Mouse (Mus musculus): ENCODE measurements around the gene Syngr2.
"Not testable (repeated sequence)": the region's sequence is repeated elsewhere in the genome, so short reads cannot be mapped to it uniquely, and the experiment has no call there.

Syngr2 gene

DNA sequence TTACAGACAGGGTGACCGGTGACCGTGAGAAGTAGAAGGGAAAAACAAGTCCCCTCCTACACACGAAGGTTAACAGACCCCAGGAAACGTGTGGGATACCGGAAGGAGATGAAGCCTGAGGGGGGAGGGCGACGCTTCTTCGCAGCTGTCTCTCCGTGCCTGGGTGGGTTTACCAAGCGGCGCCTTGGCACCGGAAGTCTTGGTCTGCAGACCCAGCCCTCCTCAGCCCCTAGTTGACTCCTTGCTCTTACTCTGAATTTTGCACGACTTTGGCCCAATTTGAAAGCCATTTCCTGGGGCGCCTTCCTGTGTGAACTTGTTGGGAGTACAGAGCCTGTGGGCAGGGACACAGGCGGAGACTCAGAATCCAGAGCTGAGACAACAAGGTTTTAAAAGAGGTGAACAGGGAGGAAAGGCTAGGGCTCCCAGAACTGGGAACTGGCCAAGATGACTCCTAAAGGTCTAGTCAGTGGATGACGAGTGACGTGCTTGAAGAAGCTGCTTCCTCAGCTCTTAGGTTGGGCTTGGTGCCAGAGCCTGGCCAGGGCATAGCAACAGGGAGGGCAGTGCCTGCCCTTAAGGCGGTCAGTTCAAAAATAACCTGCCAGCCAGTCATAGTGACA is 28.2 kb upstream of the Syngr2 start:
- peak; percentile 89 for DNase-seq (ENCODE audit: low spot score)

DNA sequence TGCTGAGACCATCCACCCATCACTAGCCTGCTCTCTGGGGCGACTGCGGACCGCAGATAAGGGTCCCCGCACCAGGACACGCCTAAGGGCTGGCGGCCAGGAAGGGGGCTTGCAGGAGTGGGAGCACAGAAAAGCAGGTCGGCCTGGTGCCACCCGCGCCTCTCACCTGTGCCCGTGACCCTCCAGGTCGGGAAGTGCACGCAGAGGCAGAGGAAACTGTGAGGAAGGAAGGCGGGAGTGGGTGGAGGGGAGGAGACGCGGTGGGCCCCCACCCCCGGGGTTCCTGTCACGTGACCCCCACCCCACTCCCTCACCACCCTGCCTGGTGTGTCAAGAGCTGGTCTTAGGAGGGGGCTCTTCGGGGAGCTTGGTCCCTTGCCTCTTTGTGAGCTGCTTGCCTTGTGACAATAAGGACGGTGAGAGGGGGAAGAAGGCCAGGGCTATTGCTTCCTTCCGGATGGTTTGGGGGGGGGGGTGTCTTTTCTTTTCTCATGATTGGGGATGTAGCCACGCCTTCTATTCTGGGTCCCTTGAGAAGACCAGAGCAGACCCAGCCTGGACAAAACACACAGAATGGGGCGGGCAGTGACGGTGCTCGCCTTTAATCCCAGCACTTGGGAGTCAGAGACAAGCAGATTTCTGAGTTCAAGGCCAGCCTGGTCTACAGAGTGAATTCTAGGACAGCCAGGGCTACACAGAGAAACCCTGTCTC is 27.3 kb upstream of the Syngr2 start, which contains the start of the genes Tmc8 and Tmc6:
Tmc8 (plus strand) TSS at position 84 of the 712 bp plus-strand sequence.
Tmc6 (minus strand) TSS at position 206 of the 712 bp plus-strand sequence.
- DNase-seq (ENCODE audit: low spot score), result peak; percentile 41

DNA sequence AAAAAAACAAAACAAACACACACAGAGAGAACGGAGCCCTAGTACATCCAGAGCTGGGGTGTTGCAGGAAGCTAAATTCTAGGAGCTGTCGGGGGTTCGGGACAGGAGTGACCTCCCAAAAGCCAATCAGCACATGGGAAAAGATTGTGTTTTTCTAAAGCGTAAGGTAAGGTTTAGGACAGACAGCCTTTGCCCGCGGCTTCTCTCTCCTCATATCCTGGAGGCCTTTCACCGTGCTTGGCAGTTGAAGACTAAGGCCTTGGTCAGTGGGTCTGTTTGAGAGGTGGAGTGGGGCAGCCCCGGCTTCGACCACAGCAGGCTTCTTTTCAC is 26.8 kb upstream of the Syngr2 start:
- DNase-seq (ENCODE audit: low spot score), result peak; percentile 18

DNA sequence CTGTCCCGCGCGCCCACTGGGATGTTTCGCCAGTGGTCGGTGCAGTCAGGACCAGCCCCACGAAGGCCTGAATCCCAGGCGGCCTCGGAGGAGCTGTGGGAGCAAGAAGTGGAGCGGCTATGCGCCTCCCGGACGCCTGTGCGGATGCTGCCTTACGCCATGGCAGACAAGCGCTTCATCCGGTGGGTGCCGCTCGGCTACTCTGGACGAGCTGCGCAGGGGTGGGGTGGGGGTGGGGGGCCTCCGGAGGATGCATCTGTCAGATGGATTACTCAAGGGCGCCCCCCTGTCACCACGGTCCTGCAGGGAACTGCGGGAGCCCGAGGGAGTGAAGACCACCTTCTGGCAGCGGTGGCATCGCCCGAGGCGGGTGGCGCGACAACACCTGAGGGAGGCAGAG is 26.4 kb upstream of the Syngr2 start:
- DNase-seq (ENCODE audit: low spot score), result peak; percentile 56

DNA sequence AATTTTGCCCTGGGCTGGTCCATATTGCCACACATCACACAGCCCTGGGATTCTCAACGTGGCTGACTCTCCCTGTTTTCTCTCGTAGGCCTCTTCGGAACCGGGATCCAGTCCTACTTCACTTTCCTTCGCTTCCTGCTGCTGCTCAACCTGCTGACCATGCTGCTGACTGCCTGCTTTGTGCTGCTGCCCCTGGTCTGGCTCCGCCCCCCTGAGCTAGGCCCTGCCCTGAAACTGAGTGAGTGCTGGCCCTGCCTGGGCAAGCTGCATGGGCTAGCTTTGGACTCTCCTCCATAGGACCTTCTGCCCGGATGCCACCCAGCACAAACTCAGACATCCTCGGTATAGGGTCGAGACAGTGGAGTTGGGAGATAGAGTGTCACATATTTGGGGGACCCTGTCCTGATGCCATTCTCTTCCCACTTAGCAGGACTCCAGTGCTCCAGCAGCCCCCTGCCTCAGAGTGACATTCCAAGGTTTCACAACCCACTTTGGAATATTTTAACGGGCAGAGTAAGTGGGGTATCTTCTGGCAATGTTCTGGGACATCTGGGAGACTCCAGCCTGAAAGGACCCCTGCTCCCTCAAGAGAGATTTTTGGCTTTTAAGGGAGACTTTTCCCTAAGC is 25.7 kb upstream of the Syngr2 start:
- DNase-seq (ENCODE audit: low spot score), result peak; percentile 33

DNA sequence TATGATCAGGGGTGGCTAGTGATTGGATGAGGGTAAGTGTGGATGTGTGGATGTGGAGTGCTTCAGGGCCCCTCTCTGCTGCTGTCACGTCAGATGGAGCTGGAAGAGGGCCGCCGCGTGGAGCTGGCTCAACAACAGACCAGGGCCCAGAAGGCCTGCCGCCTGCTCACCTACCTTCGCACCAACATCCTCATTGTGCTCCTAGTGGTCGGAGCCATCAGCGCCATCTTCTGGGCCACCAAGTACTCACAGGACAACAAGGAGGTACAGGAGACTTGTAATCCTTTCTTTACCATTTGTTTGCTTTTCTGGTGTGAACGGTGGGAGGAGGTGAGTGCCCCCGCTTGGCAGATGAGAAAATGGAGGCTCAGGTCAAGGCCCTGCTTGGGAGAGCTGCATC is 23.2 kb upstream of the Syngr2 start:
- DNase-seq (ENCODE audit: low spot score), result peak; percentile 41

DNA sequence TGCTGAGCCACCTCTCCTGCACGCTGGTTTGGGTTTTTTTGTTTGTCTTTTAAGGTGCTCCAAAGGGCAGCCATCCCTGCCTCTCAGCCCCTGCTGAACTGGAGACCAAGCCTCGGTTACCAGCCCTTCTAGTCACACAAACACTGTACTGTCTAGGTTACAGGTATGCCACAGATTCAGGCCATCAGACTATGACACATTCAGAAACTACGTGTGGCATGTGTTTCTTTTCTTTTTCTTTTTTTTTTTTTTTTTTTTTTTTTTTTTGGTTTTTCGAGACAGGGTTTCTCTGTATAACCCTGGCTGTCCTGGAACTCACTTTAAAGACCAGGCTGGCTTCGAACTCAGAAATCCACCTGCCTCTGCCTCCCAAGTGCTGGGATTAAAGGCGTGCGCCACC is 21.0 kb upstream of the Syngr2 start:
- DNase-seq (ENCODE audit: low spot score), result not testable (repeated sequence)

DNA sequence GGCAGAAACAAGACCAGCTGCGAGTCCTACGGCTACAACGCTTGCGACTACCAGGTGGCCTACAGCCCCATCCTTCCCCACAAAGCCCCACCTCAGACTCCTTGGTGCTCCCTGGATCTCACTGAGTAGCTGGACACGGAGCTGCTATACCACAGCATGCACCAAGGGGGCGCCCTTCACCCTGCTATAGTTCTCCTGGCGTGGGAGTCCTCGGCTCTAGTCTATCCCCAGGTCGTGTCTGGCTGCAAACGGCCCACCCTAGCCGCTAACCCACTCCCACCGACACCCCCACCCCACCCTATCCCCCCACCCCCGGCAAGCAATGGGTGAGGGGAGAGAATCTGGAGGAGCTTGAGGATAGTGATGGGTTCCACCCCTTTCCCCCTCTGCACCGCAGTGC is 19.2 kb upstream of the Syngr2 start:
- DNase-seq (ENCODE audit: low spot score), result peak; percentile 57

DNA sequence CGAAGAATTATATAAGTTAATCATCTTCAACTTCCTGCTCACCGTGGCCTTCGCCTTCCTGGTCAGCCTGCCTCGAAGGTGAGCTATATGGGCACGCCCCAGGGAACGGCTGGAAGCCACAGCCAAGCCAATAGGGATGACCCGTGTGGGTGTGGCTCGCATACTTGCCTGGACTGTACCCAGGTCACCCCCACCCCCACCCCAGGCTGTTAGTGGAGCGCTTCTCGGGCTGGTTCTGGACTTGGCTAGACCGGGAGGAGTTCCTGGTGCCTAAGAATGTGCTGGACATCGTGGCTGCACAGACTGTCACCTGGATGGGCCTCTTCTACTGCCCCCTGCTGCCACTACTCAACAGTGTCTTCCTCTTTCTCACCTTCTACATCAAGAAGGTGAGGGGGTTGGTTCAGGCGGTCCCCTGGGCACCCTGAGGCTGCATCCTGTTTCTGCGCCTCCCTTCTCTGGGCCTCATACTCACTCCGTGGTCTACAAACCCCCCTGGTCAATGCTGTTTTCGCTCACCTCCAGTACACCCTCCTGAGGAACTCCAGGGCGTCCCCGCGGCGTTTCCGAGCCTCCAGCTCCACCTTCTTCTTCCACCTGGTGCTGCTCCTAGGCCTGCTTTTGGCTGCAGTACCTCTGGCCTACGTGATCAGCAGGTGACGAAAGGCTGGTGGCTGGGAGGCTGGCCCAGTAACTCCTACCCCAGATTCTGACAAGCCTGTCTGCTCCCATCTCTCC is 18.6 kb upstream of the Syngr2 start:
- no peak for DNase-seq (ENCODE audit: low spot score)

DNA sequence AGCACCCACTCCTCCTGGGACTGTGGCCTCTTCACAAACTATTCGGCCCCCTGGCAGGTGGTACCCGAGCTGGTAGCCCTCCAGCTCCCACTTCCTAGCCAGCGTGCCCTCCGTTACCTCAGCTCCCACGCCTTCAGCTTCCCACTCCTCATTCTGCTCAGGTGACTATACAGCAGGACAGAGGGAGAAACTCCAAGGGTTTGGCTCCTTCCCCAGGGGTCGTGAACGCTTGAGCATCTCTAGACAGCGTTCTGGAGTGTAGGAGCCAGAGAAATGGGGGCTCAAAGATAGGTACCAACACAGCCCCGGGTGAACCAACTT is 18.1 kb upstream of the Syngr2 start:
- DNase-seq (ENCODE audit: low spot score), result no peak

DNA sequence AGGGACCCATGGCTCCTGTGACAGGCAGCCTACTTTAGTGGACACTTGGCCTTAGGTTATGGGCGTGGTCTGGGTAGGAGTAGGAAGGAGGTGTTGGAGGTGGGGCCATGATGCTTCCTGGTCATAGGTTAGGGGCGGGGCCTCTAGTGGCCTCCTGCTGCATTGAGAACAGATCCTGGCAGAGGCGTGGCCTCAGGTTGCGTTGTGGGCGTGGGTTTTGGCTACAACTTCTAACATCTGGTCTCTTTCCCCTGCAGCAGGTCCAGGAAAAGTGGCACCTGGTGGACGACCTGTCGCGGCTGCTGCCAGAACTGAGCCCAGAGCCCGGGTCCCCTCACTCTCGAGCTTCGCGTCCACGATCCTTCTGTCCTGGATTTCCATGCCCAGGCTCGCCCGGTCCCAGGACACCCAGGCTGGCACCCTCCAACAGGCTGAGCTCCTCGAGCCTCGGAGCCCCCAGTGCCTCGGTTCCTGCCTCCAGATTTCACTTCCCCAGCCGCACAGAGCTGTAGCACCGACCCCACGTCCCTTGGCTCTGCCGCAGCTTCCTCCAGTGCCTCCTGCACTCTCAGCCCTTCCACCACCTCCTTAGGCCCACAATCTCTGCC is 17.1 kb upstream of the Syngr2 start:
- no peak for DNase-seq (ENCODE audit: low spot score)

DNA sequence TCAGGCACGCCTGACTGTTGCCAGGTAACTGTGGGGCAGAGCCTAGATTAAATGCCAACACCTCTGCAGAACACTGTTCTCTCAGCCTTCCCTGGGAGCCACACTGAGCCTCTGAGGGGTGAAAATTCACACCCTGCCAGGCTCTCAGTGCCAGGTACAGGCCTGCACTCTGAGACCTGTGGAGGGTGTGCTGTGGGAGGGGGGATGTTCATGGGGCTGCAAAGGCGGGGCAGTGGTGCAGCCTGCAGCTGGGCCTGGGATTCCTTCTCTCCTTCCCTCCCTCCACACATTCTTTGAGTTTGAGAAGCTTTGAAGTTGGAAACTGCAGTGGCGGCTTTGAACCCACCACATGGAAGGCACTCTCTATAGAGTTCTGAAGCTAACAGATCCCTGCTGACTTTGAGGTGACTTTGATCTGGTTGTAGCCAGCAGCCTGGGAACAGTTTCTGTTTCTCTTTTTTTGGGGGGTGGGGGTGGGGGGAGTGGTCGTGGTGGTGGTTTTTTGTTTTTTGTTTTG is 15.4 kb upstream of the Syngr2 start:
- DNase-seq (ENCODE audit: low spot score), result no peak

DNA sequence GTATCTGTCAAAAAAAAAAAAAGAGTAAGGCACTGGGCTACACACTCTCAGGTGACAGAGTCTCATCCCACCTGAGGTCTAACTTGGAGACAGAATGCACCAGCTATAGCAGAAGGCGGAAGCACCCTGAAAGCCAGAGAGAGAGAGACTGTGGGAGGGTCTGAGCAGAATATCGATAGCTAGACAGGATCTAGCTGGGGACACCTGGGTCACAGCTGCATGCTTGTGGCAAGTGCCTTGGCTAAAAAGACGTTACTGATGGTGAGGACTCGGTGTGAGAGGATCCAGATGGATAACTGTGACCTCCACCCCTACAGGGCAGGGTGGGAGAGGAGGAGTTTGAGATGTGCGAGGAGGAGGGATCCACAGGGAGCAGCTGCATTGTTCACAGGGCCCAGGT is 12.5 kb upstream of the Syngr2 start:
- DNase-seq (ENCODE audit: low spot score), result no peak

DNA sequence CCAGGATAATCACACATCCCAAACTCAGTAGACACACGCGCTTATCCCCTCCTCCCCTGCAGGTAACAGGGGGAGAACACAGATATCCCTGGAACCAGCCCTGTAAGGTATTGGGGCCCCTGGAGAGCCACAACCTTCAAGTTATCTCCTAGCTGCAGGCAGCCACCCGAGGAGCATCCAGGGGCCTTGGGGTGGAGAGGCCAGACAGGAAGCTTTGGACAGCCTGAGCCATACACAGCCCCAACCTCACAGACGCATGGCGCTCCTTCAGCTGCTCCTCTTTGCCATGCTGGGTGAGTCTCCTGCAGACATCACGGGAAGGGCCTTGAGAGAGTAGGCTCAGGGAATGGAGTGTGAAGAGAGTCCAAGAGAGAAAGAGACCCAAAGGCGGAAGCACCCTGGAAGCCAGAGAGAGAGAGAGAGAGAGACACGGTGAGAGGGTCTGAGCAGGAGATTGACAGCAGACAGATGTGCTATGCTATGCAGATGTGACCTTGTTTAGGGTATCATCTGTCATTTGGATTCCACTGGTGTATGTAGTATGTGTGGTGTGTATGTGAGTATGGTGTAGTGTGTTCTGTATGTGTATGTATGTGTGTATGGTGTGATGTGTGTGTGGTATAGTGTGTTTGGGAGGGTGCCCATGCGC is 11.8 kb upstream of the Syngr2 start, which contains the start of gene 6030468B19Rik:
6030468B19Rik (plus strand) TSS at position 150 of the 649 bp plus-strand sequence.
- DNase-seq (ENCODE audit: low spot score), result no peak

DNA sequence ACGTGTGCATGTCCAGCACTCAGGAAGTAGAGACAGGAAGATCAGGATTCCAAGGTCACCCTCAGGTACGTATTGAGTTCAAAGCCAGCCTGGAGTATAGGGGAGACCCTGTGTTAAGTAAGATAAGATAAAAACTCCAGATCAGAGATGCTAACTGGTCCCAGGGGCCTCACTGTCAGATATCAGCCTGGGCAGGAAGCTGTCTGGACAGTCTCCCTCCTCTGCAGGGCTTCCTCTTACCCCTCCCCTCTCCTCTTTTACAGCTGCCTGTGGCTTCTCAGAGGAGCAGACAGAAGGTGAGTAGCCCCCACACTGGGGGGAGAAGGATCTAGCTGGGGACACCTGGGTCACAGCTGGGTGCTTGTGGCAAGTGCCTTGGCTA is 11.3 kb upstream of the Syngr2 start:
- no peak for DNase-seq (ENCODE audit: low spot score)

DNA sequence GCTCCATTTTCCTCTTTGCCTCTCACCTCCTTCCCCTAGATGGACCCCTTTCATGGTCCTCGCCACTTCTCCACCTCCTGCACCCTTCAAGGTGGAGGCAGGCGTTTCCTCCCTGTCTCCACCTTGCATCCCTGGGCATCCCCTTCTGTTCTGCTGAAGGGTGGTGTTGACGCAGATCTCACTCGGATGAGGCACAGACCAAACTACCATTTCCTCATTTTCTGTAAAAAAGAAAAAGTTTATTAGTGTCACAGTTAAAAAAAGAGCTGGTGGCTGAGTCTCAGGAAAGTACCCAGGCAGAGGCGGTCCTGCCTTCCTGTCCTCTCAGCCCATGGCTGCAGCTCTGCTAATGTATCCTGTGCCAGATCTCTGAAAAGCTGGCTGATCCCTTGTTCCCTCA is 10.3 kb upstream of the Syngr2 start:
- DNase-seq (ENCODE audit: low spot score), result no peak

DNA sequence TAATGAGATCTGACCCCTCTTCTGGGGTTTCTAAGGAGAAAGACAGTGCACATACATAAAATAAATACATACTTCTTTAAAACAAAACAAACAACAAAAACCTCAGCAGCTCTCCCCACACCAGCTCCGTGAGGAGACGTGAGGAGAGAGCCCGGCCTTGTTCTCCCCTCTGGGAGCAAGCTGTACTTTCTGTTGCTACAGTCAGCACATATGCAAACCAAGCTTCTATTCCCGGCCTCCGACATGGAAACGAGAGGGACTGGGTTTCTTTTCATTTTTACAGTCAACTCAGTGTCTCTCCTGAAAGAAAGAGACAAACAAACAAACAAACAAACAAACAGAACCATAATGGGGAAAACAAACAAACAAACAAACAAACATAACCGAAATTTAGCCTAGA is 9.4 kb upstream of the Syngr2 start:
- no peak for DNase-seq (ENCODE audit: low spot score)

DNA sequence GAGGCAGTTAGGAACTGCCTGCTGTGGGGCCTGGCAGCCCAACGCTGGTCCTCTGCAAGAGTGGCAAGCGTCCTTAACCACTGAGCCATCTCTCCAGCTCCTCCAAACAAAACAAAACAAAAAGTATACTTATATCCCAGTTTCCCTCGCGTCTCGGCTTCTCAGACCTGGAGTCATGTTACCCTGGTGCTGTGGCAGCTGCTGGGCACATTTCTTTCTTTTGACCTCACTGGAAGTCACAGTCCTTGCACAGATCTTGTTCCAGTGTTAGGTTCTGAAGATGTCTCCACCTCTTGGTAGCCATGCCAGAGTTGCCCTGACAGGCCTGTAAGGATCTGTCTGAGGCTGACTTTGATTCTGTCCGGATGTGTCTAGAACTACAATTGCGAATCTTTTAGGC is 7.8 kb upstream of the Syngr2 start:
- no peak for DNase-seq (ENCODE audit: low spot score)

DNA sequence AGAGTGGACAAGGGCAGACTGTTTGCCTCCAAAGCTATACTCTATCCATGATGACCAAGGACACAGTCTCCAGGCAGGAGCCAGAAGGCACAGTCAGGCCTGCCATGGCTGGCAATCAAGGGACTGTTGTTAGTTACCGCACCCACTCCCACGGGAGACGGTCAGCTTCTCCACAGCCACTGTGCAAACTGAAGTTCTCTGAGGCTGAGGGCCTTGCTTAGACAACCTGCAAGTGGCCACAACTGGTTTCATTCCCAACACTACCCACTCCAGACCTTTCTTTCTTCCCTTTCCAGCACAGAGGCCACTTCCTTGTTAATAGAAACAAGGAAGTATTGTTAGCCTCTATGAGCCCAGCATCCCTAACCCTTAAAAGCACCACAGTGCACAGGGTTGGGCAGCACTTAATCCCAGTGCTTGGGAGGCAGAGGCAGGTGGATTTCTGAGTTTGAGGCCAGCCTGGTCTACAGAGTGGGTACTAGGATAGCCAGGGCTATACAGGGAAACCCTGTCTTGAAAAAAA is 6.2 kb upstream of the Syngr2 start:
- no peak for DNase-seq (ENCODE audit: low spot score)

DNA sequence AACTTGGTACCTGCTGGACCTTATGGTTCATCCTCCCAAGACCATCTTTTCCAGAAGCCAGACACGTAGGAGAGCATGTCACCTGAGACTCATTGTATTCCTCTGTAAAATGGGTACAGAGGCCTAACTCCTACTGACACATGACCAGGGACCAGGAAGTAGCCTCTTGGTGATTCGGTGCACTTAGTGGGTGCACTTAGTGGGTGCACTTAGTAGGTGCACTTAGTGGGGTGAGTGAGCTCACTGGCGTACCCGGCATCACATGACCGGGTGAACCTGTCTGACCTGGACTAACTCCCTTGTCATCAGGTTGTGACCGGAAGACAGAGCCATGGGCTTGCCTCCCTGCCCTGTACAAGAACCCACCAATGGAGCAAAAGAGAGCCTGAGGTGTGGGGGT is 2.7 kb upstream of the Syngr2 start:
- no peak for DNase-seq (ENCODE audit: low spot score)

DNA sequence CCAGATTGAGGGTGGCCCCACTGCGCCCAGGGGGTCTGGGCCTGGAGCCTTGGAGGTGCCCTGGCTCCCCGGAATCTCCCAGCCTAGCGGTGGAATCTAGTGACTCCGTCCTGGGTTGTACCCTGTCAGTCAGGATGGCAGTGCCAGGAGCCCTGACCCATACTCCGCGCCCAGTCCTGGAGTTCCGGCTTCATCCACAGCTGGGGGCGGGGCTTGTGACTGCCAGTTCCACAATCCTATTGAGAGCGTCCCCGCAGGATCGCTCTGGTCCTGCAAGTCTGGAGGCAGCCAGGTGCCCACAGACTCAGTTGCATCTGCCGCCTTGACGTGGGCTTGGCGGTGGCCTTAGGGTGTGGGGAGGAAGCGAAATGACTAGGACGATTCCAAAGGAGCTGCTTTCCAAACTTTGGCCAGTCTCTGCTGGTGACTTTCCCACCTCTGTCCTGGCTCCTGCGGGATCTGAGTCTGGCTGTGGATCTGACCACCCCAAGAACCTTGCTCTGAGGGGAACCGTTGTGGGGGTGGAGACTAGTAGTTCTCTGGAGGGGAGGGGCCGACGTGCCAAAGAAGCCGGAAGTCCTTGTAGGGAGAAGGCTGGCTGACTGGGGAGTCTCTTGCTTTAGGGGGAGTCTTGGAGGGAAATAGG is 1.1 kb downstream of the Syngr2 start:
- peak; percentile 92 for DNase-seq (ENCODE audit: low spot score)
